Mouse (Mus musculus) left cerebral cortex, adult 2 months (tissue): ENCODE data around the gene Aff2. TPM values are rescaled to one million over a fixed set of nuclear protein-coding genes. Genes with fewer than 3 reads are reported as not detected.

ENCODE experiments used
- DNase-seq, 2 experiments: peaks; one replicate each; pipeline ENCODE4 v3.0.0; 2021 to 2022; ENCODE audit warnings: low spot score in 2 of 2, mixed read lengths in 1 of 2; ENCODE audit errors: extremely low spot score in 1 of 2
- H3K27ac ChIP-seq: fragments of 200-600 bp; 2 replicates; pipeline ENCODE4 v1.8.1; 2022
- H3K4me3 ChIP-seq: fragments of 200-600 bp; 2 replicates; pipeline ENCODE4 v1.8.1; 2022
- CTCF ChIP-seq: fragments of 200-600 bp; IDR thresholded peaks from 2 replicates; pipeline ENCODE4 v1.8.1; 2022; ENCODE audit warnings: antibody characterized with exemption, mild to moderate bottlenecking, moderate library complexity
- intact Hi-C: fragments of 180-260 bp; cut with DNase I; formaldehyde crosslinking; loops from one replicate; pipeline ENCODE4 v1.15.1; 2025
- long read RNA-seq, 2 experiments: library from polyadenylated mRNA; stranded (forward); transcript quantifications; one replicate each; pipeline ENCODE4 v2.0.0; 2021; ENCODE audit warnings: borderline mapping rate in 2 of 2
- total RNA-seq, 2 experiments: library from RNA; stranded (reverse); gene quantifications; 2 replicates each; pipeline ENCODE4 v1.2.3; 2021

Gene Aff2
- 10 to 100 TPM; 21.7 to 24.7 TPM for total RNA-seq
- long read RNA-seq, experiment 1, partial matches to known transcripts: 0 of 1 reads
- long read RNA-seq, experiment 1, other reads (novel, unspliced or antisense): 1 of 1 reads
- long read RNA-seq, experiment 2: 0 reads

DNA sequence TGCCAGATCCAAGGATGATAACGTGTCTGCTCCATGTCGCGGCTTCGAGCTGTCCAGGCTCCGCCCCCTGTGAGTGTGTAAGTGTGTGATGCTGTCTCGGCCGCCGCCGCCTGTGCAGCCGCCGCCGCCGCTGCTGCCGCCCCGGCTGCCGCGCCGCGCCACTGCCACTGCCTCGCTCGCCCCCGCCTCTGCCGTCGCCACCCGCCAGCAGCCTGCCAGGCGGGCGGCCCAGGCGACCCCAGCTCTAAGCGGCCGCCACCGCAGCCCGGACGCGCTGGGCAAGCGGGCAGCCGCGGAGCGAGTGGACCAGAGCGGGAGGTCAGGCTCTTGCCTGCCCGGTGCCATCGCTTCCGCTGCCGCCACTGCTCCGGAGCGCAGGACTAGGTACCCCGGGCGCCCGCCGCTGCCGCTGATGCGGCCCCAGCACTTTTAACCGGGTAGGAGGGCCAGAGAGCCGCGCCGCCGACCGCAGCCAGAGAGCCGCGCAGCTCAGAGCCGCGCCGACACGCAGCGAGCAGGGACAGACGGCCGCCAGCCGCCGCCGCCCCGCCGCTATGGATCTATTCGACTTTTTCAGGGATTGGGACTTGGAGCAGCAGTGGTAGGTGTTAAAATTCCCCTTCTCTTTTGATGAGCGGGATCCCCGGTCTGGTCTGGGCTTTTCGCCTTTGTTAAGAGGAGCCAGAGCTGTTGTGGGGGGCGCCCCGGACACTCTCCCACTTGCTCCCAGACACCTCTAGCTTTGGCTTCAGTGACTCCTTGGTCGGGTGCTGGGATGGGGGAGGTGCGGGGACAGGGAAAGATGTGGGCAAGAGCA, at the start of gene Aff2:
Aff2 (plus strand) TSS at position 57 of the 817 bp plus-strand sequence.
- DNase-seq: peak; percentile 51 to 56
- Histone ChIP-seq H3K4me3 (peak within 1 kb of the TSS; percentile 62), H3K27ac (peak within 1 kb of the TSS; percentile 64)
- no peak; the same call in 1 of the 2 replicates for TF ChIP-seq CTCF
- intact Hi-C loops: loop anchor here (5.0 to 10.0 kb wide), 4 partner anchors 82 to 974 kb away; no protein-coding TSS in a partner anchor

DNA sequence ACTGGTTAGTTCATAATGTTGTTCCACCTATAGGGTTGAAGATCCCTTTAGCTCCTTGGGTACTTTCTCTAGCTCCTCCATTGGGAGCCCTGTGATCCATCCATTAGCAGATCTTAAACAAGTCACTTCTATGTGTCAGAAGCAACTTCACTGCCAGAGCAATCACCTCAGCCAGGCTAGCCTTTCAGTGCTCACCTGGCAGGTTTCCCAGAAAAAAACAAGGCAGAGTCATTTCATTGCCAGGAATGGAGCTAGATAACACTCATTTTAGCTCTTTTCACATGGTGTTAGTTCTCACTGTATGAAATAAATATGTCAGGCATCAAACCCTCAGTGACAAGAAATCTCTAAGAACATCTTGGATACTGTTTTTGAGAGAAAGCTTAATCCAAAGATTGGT, 22.8 kb upstream of the Aff2 start:
- Histone ChIP-seq H3K27ac (no peak overlapping the region), H3K4me3 (no peak overlapping the region)
- DNase-seq: no peak
- intact Hi-C loops: no loop called here
- TF ChIP-seq CTCF: no peak

- Histone ChIP-seq H3K27ac (no peak overlapping the region), H3K4me3 (no peak overlapping the region)
- DNase-seq: no peak
- no peak for TF ChIP-seq CTCF
- intact Hi-C loops: loop anchor here (10.0 kb wide), 1 partner anchor 61 kb away; no protein-coding TSS in a partner anchor
Measured at GRCm38 (mm10) chrX:69355621-69356020, 4.5 kb upstream of the Aff2 start.

DNA sequence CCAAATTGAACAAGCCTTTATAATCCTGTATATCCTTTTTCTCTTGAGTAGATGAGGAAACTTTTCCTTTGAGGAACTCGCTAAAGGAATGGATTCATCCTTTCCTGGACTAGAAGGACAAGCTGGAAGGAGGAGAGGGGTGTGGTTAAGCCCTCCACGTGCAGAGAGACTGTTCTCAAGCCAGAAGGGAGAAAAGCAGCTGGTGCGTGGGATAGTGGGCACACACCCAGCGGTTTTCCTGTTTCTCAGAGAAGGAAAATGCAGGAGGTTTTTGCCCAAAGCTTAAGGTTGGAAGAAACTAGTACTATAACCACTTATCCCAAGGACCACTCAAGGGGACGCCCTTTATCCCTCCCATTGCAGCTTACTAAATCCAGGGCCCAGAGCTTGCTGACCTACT, 734 bp upstream of the Aff2 start:
- Histone ChIP-seq H3K4me3 (peak overlapping the region; percentile 62), H3K27ac (no peak overlapping the region)
- peak; percentile 36 to 82 for DNase-seq
- intact Hi-C loops: loop anchor here (10.0 kb wide), 1 partner anchor 65 kb away; no protein-coding TSS in a partner anchor
- no peak for TF ChIP-seq CTCF

- peak overlapping the region; percentile 47; the same call in 1 of the 2 replicates for H3K27ac ChIP-seq
Measured at GRCm38 (mm10) chrX:69359885-69360237, 233 bp upstream of the Aff2 start.

DNA sequence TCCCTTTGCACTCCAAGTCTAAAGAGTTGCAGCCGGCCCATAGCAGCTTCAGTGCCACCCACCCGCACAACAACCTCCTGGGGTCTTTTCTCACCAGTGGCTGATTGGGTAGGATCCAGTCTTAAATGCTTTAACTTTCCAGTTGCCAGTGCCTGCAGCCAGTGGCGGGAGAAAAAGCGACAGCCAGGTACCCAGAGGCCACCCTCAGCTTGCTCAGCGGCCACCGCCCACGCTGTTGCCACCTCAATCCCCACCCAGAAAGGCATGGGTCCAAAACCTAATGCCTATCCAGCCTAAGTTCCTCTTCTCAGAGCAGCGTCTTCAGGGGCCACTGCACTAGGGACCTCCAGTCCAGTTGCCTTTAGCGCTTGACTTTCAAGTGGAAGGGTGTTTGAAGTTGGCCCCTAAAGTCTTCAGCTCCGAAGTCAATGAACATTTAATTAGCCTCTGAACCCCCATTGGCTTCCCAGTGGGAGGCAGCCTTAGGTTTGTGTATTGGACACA, 1.0 kb downstream of the Aff2 start:
- intact Hi-C loops: loop anchor here (5.0 to 10.0 kb wide), 4 partner anchors 81 to 974 kb away; no protein-coding TSS in a partner anchor
- Histone ChIP-seq H3K27ac (no peak overlapping the region), H3K4me3 (peak overlapping the region; percentile 62)
- peak in 1 of 2 experiments; percentile 12 for DNase-seq
- TF ChIP-seq CTCF: no peak

More at GRCm38 (mm10) chrX:69359885-69360237, 233 bp upstream of the Aff2 start:
- H3K4me3 ChIP-seq: peak overlapping the region; percentile 62
- TF ChIP-seq CTCF: no peak
- no peak for DNase-seq
- intact Hi-C loops: loop anchor here (5.0 to 10.0 kb wide), 5 partner anchors 65 to 975 kb away; no protein-coding TSS in a partner anchor

- no peak for DNase-seq
- intact Hi-C loops: loop anchor here (5.0 to 10.0 kb wide), 4 partner anchors 78 to 971 kb away; no protein-coding TSS in a partner anchor
- Histone ChIP-seq H3K4me3 (no peak overlapping the region), H3K27ac (no peak overlapping the region)
- no peak for TF ChIP-seq CTCF
Measured at GRCm38 (mm10) chrX:69364198-69364597, 4.1 kb downstream of the Aff2 start.

DNA sequence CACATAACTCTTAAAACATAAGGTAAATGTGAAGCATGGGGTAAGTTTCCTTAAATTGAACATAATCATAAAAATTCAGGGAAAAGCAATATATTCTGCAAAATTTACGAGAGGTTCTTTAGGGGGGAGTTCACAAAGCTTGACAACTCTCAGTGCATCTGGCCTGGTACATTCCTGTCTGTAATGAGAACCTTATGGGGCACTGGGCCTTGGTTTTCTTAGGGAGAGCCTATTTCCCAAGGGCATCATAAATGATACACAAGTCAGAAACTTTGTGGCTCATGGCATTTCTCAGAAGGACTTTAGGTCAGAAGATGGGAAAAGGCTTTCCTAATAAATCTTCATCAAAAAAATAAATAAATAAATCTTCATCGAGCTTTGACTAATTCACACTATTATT, 13.2 kb downstream of the Aff2 start:
- TF ChIP-seq CTCF: no peak
- no peak for DNase-seq
- Histone ChIP-seq H3K4me3 (no peak overlapping the region), H3K27ac (no peak overlapping the region)
- intact Hi-C loops: no loop called here

DNA sequence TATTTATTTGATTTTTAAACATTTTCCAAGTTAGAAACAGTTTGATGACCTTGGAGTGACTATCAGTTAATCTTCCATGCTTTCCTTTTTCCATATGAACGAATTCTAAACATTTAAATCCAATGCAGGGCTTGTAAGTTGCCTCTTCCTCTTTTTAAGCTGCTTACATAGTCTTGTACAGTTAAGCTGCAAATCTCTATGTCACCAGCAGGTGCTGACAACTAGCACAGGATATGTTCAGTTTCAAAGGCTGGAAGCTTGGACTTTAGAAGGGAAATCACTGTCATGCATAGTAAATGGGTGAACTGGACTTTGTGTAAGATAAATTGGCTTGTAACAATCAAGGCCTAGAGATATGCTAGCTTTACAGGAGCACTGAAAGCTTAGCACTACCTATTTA, 29.6 kb downstream of the Aff2 start:
- TF ChIP-seq CTCF: peak; percentile 36
- Histone ChIP-seq H3K27ac (no peak overlapping the region), H3K4me3 (no peak overlapping the region)
- intact Hi-C loops: no loop called here
- no peak for DNase-seq

GRCm38 (mm10) chrX:69415043-69415442, 54.9 kb downstream of the Aff2 start:
- DNase-seq: no peak
- H3K27ac ChIP-seq: no peak overlapping the region
- no peak overlapping the region for H3K4me3 ChIP-seq
- no peak for TF ChIP-seq CTCF
- intact Hi-C loops: no loop called here

- TF ChIP-seq CTCF: no peak
- no peak for DNase-seq
- Histone ChIP-seq H3K4me3 (no peak overlapping the region), H3K27ac (no peak overlapping the region)
- intact Hi-C loops: no loop called here
Measured at GRCm38 (mm10) chrX:69438422-69438821, 78.3 kb downstream of the Aff2 start.

- no peak for DNase-seq
- Histone ChIP-seq H3K4me3 (no peak overlapping the region), H3K27ac (no peak overlapping the region)
- TF ChIP-seq CTCF: no peak
- intact Hi-C loops: loop anchor here (5.0 kb wide), 1 partner anchor 80 kb away; the partner anchor contains the start of gene Aff2
Measured at GRCm38 (mm10) chrX:69441937-69442336, 81.8 kb downstream of the Aff2 start.
